Mouse (Mus musculus) frontal cortex, postnatal 14 days (tissue): ENCODE data around the gene Pid1.

Experiments used
- DNase-seq, 2 experiments: peaks; one replicate each; pipeline ENCODE4 v3.0.0; 2022; ENCODE audit warnings: low spot score in 2 of 2

The Pid1 gene

DNA sequence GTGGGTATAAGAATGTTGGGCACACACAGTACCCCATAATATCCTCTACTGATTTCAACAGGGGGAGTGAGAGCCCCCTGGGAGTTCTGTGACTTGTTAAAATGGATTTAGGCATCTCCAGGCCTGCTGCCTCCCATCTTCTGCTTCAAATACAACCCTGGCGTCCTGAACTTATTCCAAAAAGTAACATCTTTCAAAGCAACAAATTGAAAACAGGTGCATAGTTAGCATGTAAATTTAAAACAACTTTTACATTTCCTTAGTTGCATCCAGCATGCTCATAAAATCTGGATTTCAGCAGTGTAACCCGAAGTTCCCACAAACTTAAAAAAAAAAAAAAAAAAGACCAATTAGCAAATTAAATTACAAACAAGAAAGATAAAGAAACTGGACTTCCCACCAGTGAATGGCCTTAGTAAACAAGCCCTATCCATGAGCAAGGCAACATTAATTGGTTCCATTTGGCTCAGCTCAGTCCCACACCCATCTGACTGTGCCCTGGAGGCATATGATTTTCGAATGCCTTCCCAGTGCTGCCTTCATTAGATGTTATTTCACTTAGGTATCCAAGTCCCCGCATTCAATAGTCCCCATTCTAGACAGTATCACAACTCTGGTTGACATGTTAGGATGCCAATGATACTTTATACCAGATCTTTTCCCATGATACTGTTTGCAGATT is 177.1 kb downstream of the Pid1 start:
- no peak for DNase-seq

DNA sequence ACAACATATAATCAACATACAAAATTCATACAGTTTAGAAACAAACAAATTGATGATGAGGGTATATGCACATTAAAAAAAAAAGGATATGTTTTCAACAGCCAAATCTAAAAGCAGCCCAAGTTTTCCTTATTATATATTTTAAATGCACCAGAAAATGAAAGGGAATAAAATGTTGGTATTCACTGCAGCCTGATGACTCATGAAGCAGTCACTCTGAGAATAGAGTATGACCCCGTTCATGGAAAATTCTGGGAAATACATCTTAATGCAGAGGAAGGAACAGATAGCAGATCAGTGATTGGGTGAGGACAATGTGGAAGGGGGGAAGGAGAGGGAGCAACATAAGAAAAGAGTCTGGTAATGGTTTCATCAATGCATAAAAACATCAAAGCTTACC is 186.3 kb downstream of the Pid1 start:
- no peak for DNase-seq

DNA sequence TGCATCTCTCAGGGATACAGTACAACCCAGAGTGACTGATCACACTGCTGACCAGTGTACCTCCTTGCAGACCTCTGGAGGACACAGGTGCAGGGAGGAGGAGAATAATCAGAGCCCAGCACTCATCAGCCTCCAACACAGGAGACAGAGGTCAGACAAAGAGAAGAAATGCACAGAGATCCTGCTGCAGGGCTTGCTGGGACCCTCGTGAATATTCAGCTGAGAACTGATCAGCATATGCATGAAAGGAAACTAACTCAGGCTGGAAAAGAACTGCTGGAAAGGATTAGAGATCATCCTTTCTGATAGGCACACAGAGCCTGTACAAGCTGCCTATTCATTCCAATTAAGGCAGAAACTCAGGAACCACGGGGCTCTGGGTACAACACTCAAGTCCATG is 186.9 kb downstream of the Pid1 start:
- no peak for DNase-seq

DNA sequence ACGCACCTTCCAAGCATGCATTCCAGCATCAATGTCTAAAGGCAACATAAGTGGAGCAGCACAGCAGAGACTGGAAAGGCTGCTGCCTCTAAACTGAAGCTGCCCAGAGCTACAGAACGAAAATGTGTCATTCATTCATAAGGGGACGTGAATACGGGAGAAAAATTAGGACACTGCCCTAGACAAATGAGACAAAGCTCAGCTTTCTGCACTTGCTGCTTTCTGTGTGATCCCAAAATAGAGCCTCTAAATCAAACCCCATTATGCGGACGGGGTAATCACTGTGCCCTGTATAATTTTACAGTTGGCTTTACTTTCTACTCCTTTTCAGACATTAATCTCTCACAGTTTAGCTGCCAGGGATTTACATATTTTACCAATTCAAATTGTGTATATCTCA is 191.0 kb downstream of the Pid1 start:
- no peak for DNase-seq

DNA sequence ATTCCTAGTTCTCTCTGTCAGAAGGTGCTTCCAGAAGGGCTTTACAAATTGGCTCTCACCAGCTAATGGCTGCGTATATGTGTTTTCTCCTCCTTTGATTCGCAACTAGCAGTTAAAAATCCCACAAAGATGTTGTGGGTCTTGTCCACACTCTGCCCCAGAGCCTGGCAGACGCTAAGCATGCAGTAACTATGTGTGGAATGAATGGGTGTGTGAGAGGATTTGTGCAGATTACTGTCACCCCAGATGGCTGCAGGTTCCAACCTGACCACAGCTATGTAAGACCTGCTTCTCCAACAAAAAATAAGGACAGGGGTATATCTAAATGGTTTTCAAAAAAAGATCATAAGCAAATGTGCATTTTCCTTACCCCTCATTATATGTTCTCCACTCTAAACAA is 206.2 kb downstream of the Pid1 start:
- DNase-seq: no peak

DNA sequence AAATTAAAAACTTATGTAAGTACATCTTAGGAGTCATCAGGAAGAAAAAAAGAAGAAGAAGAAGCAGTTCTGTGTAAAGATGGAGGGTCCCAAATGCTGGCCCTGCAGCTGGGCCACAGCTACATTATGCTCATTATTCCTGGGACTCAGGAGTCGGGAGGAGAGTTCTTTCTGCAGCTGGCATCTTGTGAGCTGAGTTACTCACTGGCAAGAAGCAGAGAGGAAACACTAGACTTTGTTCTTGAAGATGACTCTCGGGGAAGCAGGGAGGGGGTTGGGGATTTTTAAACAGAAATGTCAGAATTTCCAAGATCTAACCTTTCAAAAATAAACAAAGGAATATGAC is 208.4 kb downstream of the Pid1 start:
- peak in 1 of 2 experiments; percentile 11 for DNase-seq

DNA sequence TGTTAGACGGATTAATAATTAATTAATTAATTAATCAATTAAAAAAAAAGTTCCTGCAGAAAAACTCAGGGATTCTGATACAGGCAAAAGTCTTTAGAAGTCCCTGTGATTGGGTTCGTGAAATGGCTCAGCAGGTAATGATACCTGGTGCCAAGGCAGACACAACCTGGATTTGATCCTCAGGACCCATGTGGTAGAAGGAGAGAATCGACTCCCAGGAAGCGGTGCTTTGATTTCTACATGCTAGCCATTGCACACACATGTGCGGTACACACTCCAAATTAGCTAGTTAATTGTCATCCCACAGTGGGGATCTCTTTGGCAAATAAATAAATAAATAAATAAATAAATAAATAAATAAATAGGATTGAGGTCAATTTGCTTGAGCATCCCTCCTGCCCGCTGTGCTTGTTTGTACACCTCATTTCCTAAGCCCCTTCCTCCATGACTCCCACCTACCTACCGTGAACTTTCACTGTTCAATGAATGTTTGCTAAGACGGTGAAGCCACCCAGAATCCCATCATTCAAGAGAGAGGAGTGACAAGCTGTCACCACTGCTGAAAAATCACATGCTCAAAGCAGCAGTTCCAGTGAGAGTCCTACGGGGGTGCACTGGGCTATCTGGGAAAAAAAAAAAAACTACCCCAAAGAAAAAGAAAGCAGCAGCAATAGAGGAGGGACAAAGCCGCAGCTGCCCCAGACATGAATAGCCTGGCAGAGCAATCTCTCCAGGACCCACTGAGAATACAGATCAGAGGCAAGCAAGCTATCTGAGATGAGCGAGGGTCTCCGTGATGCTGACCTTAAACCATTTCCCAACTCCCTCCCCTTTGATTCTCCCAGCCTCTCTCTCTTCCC is 209.0 kb downstream of the Pid1 start:
- DNase-seq: no peak

DNA sequence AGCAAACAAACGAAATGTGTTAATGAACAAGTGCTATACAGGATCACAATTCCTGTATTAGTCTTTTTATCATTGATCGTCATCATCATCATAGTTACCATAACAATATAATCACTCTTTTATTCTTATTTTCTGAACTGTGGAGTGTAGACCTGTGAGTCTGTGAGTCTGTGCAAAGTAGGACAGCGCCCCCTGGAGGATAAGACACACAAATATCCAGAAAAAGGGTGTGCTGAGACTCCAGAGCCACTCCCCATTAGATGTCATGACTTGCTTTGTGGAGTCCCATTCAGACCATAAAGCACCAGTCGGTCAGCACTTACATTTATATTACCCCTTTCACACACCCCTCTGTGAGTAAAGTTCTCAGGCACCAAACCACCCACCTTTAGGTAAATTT is 210.0 kb downstream of the Pid1 start:
- DNase-seq: no peak

DNA sequence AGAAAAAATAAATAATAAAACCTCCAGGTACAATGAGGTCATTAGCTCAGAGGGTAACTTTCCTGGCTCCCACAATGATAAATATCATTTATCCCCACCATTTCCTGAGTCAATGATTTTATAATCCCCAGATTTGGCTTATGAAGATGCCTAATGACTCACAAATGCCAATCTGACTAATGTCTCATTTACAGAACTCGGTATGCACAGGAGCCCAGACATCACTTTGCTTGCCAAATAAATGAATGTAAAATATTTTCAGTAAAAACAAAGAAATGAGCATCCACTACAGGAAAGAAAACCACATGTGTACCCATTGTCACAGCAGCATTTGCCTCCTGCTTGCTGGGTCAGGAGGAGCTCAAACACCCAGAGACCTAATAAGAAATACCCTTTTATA is 222.4 kb downstream of the Pid1 start:
- DNase-seq: no peak

DNA sequence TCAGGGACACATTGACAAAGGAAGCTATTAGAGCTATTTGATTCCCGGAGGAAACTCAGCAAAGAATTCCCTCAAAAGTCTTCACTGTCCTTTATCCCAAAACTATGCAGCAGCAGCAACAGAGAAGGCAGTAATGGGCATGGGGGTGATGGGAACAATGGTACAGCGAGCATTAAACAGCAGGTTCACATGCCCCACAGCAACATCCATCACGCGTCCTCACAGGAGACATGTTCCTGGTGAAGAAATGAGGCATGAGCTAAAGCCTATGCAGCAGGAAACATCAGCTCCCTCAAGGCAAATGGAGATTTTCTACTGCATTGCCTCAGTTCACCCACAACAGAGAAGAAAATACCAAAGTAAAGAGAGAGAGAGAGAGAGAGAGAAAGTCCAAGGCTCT is 231.5 kb downstream of the Pid1 start:
- DNase-seq: no peak

DNA sequence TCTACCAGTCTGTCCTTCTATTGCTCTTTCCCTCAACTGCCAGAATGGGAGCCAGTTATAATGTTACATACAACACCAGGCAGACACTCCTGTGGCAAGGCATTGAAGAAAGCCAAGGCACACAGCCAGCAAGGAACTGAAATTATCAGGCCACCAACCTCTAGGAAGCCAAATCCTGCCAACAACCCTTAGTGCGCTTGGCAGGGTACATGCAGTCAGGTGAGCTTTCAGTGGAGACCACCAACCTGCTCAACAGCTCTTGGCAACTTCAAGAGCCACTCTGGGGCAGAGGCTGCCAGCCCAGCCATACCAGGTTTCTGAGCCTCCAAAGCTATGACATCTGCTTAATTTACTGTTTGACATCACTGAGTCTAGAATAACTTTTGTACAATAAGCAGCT is 232.2 kb downstream of the Pid1 start:
- DNase-seq: no peak

DNA sequence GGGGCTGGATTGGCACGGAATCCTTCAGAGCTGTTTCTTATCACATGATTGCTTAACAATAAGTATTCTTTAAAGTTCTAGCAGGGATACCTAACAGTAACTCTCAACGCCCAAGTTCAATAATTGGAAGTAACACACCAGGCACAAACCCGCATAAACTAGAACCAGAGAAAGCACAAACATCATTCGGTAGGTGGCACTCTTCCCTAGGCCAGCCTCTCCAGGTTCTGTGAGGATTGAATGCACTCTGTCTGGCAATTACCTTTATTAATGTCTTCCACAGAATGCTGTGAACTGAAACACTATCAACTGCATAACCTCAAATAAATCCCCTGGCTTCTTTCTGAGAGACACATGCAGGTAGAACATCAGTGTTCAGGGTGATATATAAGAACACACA is 235.5 kb downstream of the Pid1 start:
- DNase-seq: peak in 1 of 2 experiments; percentile 34

DNA sequence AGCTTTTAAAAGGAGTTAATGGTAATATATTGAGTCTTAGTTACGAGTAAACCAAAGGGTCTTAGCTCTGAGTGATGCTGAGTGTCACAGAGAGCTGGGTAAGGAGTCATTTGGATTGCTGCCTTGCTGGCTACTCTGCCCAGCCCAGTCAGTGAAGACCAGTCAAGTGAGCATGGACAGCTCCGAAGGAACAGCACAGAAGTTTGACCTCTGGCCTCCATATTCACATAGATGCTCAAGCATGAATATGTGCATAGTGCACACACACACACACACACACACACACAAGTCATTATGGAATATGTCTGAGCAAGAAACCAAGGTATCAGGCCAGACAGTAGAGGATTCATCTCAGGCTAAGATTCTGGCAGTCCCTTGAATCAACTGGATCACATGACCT is 244.7 kb downstream of the Pid1 start:
- DNase-seq: no peak

DNA sequence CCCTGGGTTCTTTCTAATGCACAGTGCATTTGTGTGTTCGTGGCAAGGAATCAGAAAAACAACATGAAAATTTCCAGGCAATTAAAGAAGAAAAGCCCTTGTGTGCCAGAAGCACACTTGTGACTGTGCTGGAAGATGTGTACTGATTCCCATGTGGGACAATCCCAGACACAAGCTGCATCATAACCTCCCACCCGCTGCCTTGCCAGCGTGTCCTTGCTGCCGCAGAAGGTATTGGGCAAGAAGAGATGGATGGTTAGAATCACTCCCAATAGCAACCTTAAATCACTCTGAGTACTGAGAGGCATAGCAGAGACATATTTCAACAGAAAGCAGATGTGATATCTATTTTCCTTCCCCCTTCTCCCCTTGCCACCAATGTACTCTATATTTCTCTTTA is 257.2 kb downstream of the Pid1 start:
- no peak for DNase-seq

DNA sequence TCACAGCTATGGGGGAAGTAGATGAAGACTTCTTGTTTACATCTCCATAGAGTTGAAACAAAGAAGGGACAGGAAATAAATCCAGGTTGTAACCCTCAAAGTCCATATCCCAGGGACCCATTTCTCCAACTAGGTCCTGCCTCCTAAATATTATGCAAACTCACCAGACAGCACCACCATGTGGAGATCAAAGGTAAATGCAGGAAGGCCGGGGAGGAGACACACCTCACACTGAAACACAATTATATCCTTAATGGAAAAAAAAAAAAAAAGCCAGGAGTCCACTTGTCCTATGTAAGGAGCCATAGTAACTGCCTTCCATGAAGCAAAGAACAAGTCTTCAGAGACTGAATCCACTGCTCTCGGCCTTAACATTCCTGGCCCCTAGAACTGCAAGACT is 261.9 kb downstream of the Pid1 start:
- no peak for DNase-seq

DNA sequence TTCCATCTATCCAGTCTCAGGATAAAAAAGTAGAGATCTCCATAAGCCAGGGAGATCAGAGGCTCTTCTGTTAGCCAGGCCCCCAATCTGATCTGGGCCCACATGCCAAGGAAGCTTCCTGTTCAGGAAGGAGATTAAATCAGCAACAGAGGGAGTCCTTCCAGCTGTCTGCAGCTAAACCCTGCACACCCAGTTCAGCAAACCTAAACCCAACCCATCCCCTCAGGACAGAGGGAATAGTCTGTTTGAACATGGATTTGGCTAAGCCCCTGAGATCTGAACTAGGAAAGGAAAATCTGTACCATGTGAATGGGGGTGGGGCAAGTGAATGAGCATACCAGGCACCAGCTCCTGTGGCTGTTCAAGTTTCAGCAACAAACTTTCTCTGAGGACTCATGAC is 266.6 kb downstream of the Pid1 start:
- DNase-seq: no peak

DNA sequence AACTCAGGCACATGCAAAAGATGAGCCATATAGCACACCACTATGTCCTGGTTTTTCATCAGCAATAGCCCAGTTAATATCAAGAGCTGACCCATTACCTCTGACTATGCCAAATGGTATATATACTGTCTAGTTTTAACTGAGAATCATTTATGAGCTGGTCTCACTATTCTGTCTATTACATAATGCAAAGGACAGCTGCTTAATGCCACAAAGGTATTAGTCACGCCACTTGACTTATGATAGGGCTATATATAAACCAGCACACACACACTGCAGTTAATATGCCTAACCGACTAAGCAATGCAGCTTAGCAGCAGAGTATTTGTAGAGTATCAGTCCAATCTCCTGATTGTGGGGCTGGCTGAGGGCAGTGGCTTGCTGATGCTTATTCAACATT is 270.7 kb downstream of the Pid1 start:
- DNase-seq: no peak

DNA sequence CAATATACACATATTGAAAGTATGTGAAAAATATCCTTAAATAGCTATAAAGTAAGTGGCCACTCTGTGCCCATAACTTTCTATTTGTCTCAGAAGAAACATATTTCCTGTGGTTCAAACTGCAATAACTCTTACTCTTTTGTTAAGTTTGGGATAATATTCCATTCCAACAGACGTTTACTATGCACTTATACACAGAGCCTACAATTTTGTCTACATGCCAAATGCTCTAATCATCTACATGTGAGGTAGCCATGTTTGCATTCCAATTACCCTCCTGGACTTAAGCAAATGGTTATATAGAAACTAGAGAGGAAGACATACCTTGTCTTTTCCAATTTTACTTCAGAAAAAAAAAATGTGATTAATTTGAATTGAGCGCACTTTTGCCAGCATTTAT is 274.3 kb downstream of the Pid1 start:
- DNase-seq: no peak

DNA sequence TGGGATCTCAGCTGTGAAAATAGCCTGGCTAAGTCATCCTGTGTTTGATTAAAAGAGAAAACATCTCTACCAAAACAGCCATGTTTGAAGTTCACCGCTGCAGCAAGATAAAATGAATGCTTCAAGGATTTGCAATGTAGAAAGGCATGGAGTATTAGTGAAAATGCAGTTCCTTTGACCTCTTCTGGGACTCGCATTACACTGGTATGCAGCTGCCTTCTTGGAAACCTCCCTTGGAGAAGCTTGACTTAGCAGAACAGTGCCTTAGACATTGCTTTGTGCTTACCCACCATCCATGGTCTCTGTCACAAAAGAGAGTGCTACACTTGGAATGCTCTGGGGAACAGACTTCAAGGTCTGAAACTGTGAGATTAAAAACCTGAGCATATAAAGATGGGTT is 276.0 kb downstream of the Pid1 start:
- no peak for DNase-seq

DNA sequence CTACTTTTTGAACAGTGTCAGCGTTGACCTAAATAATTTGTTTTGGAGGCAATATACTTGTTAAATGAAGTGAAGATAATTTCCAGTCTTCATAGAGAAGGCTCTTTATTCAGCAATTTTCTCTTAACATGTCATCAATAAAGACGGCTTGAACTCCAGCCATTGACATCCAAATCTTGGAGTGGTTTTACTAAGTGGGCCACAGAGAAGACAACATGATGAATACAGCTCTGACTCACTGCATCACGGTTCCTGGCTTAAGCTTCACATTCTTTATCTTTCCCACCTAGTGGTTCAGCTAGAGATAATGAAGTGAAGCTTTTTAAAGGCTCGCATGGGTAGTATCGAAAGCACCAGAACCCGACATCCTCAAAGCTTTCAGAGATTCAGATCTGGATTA is 276.7 kb downstream of the Pid1 start:
- DNase-seq: no peak

DNA sequence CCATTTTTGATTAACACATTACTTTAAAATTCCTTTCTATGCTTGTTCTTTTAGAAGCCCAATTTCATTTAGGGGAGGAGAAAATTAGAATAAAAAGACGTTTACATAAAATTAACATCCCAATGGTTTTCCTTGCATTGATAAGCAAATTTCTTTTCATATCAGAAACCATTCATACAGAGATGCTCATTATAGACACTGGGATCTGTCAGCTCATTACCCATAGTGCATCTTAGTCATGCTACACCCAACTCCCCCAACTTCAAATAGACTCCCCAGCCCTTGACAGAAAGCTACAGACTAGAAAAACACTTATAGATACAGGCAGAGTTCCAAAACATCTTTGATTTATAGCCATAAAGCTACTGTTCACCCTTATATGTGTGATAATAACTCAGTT is 277.5 kb downstream of the Pid1 start:
- DNase-seq: no peak

DNA sequence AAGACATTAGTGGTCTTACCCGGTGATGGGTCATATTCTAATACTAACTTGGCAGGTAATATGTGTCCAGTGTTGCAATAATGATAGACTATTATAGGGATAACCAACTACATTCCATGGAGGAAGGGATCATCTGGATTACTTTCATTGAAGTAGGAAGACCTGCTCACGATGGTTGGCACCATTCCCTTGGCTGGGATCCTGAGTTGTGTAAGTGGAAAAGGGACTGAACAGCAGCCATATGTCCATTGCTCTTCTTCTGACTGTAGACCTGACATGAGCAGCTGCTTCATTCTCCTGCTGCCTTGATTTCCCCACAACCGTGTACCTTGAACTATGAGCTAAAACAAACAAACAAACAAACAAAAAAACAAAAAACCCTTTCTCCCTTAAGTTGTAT is 278.6 kb downstream of the Pid1 start:
- no peak for DNase-seq

DNA sequence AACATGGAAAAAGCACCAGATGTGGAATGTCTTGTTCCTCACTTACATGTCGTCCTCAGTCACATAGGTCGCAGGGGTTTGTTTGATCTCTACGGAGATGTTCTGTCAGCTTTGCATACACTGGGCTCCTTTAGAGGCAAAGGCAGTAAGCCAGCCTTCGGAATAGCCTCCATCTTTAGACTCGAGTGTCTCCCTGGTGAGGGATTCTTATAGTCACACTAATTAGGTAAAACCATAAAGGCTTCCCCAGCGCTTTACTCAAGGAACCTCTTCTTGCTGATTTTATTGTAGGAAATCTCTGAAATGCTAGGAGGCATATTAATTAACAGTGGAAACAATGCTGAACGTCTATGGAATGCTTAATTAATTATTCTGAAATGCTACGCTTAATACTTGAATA is 284.4 kb downstream of the Pid1 start:
- no peak for DNase-seq

DNA sequence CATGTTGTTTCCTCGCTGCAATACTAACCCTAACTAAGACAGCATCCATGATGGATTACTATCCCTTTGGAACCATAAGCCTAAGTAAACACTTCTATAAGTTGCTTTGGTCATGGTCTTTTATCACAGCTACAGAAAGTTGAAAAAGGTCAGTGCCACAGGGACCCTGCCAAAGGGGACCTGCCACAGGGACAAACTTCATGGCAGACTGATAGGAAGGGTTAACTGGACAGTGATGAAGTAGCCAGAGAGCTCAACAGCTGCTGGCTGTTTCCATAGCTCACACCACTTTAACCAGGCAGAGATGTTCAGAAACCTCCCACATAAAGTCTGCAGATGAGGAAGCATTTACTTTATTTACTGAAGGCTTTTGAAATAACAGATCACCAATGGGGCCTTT is 287.0 kb downstream of the Pid1 start:
- DNase-seq: no peak
